Mouse (Mus musculus): ENCODE measurements around the gene Lhx8. TPM values are rescaled to one million over a fixed set of nuclear protein-coding genes. Genes with fewer than 3 reads are reported as not detected.

Gene Lhx8
- polyA plus RNA-seq, 1 experiment from 2014 or later, result 2.8 TPM

GRCm38 (mm10) chr3:154300006-154300405 lies 30.5 kb downstream of the Lhx8 start:
- Histone ChIP-seq H3K27ac (no peak overlapping the region), H3K4me3 (no peak overlapping the region), H3K36me3 (no peaks in the 10 kb centered on the region), H3K4me1 (replicated peaks) (no peaks in the 10 kb centered on the region), H3K27me3 (ENCODE audit: insufficient read depth, poor library complexity, severe bottlenecking) (no peaks in the 10 kb centered on the region), H3K9me3 (no peaks in the 10 kb centered on the region)
- DNase-seq (ENCODE audit: low spot score), result no peak
- 94% methylated on average over 9 of the region's 9 CpGs for WGBS

DNA sequence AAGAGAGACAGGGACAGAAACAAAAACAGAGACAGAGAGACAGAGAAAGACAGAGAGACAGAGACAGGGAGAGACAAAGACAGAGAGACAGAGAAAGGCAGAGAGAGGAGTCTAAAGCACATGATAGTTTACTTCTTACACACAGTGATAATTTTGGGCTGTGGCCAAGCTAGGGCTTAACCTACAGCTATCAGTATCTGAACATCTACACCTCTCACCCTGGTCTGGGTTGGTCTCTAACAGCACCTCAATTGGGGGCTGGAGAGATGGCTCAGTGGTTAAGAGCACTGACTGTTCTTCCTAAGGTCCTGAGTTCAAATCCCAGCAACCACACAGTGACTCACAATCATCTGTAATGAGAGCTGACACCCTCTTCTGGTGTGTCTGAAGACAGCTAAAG lies 32.0 kb downstream of the Lhx8 start:
- no peak overlapping the region for H3K4me3 ChIP-seq
- H3K4me1 ChIP-seq (replicated peaks), result no peaks in the 10 kb centered on the region
- H3K36me3 ChIP-seq, result no peaks in the 10 kb centered on the region
- DNase-seq (ENCODE audit: low spot score), result no peak
- no peak overlapping the region for H3K27ac ChIP-seq
- no peaks in the 10 kb centered on the region for H3K27me3 ChIP-seq (ENCODE audit: insufficient read depth, poor library complexity, severe bottlenecking)
- no peaks in the 10 kb centered on the region for H3K9me3 ChIP-seq

- DNase-seq (ENCODE audit: low spot score), result no peak
- no peaks in the 10 kb centered on the region for H3K36me3 ChIP-seq
- 72% methylated on average over 6 of the region's 6 CpGs for WGBS
- H3K27ac ChIP-seq, result no peak overlapping the region
- no peaks in the 10 kb centered on the region for H3K4me1 ChIP-seq (replicated peaks)
- no peaks in the 10 kb centered on the region for H3K9me3 ChIP-seq
- H3K27me3 ChIP-seq (ENCODE audit: insufficient read depth, poor library complexity, severe bottlenecking), result no peaks in the 10 kb centered on the region
- H3K4me3 ChIP-seq, result no peak overlapping the region
These were observed 33.0 kb downstream of the Lhx8 start for GRCm38 (mm10) chr3:154297499-154297898.

- H3K27me3 ChIP-seq (ENCODE audit: insufficient read depth, poor library complexity, severe bottlenecking), result no peaks in the 10 kb centered on the region
- H3K36me3 ChIP-seq, result no peaks in the 10 kb centered on the region
- no peak overlapping the region for H3K27ac ChIP-seq
- H3K4me1 ChIP-seq (replicated peaks), result no peaks in the 10 kb centered on the region; the same call in 1 of the 2 replicates
- DNase-seq (ENCODE audit: low spot score), result no peak
- 94% methylated on average over 17 of the region's 17 CpGs for WGBS
- H3K9me3 ChIP-seq, result no peaks in the 10 kb centered on the region
- no peak overlapping the region for H3K4me3 ChIP-seq
These were observed 35.3 kb downstream of the Lhx8 start for GRCm38 (mm10) chr3:154294924-154295834.

GRCm38 (mm10) chr3:154293839-154294490 lies 36.5 kb downstream of the Lhx8 start:
- H3K9me3 ChIP-seq, result no peaks in the 10 kb centered on the region
- no peak overlapping the region for H3K4me3 ChIP-seq
- DNase-seq (ENCODE audit: low spot score), result no peak
- H3K27ac ChIP-seq, result no peak overlapping the region
- H3K36me3 ChIP-seq, result no peaks in the 10 kb centered on the region
- 86% methylated on average over 9 of the region's 9 CpGs for WGBS
- H3K27me3 ChIP-seq (ENCODE audit: insufficient read depth, poor library complexity, severe bottlenecking), result no peaks in the 10 kb centered on the region
- H3K4me1 ChIP-seq (replicated peaks), result no peaks in the 10 kb centered on the region; the same call in 1 of the 2 replicates

GRCm38 (mm10) chr3:154292126-154292525 lies 38.3 kb downstream of the Lhx8 start:
- no peak overlapping the region for H3K27ac ChIP-seq
- H3K4me3 ChIP-seq, result no peak overlapping the region
- no peaks in the 10 kb centered on the region for H3K27me3 ChIP-seq (ENCODE audit: insufficient read depth, poor library complexity, severe bottlenecking)
- H3K4me1 ChIP-seq (replicated peaks), result no peaks in the 10 kb centered on the region; the same call in 1 of the 2 replicates
- no peaks in the 10 kb centered on the region for H3K36me3 ChIP-seq
- no peak for DNase-seq (ENCODE audit: low spot score)
- no peaks in the 10 kb centered on the region for H3K9me3 ChIP-seq
- 73% methylated on average over 5 of the region's 5 CpGs for WGBS

GRCm38 (mm10) chr3:154290351-154290750 lies 40.1 kb downstream of the Lhx8 start:
- Histone ChIP-seq H3K27ac (no peak overlapping the region), H3K9me3 (no peaks in the 10 kb centered on the region), H3K36me3 (no peaks in the 10 kb centered on the region), H3K4me1 (replicated peaks) (no peaks in the 10 kb centered on the region; the same call in 1 of the 2 replicates), H3K27me3 (ENCODE audit: insufficient read depth, poor library complexity, severe bottlenecking) (no peaks in the 10 kb centered on the region), H3K4me3 (no peak overlapping the region)
- DNase-seq (ENCODE audit: low spot score), result no peak
- WGBS, result 85% methylated on average over 2 of the region's 2 CpGs

GRCm38 (mm10) chr3:154288429-154289069 lies 41.9 kb downstream of the Lhx8 start:
- H3K4me1 ChIP-seq (replicated peaks), result no peaks in the 10 kb centered on the region; the same call in 1 of the 2 replicates
- DNase-seq (ENCODE audit: low spot score), result no peak
- no peaks in the 10 kb centered on the region for H3K27me3 ChIP-seq (ENCODE audit: insufficient read depth, poor library complexity, severe bottlenecking)
- H3K9me3 ChIP-seq, result no peaks in the 10 kb centered on the region
- H3K4me3 ChIP-seq, result no peak overlapping the region
- 91% methylated on average over 4 of the region's 4 CpGs for WGBS
- H3K36me3 ChIP-seq, result no peaks in the 10 kb centered on the region
- H3K27ac ChIP-seq, result peak overlapping the region; percentile 35; the same call in 1 of the 2 replicates

DNA sequence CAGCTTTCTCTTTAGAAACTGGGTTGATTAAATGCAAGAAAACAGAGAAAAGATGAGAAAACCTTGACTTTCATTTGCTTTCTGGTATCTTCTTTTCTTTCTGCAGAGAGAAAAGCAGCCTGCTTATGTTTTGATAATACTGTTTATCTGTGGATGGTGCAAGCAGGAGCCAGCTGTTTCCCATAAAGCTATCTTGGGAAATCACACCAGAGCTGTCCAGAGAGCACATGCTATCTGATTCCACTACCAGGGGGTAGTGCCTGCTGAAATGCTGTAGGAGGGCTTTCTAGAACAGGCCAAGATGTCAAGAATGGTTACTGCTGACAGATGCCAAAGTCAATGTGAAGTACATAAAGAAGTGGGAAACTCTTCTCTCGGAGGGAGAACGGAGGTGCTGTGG lies 43.2 kb downstream of the Lhx8 start:
- Histone ChIP-seq H3K36me3 (no peaks in the 10 kb centered on the region), H3K9me3 (no peaks in the 10 kb centered on the region), H3K27ac (no peak overlapping the region), H3K4me3 (no peak overlapping the region), H3K27me3 (ENCODE audit: insufficient read depth, poor library complexity, severe bottlenecking) (no peaks in the 10 kb centered on the region), H3K4me1 (replicated peaks) (no peaks in the 10 kb centered on the region; the same call in 1 of the 2 replicates)
- DNase-seq (ENCODE audit: low spot score), result no peak
- 71% methylated on average over 2 of the region's 2 CpGs for WGBS

DNA sequence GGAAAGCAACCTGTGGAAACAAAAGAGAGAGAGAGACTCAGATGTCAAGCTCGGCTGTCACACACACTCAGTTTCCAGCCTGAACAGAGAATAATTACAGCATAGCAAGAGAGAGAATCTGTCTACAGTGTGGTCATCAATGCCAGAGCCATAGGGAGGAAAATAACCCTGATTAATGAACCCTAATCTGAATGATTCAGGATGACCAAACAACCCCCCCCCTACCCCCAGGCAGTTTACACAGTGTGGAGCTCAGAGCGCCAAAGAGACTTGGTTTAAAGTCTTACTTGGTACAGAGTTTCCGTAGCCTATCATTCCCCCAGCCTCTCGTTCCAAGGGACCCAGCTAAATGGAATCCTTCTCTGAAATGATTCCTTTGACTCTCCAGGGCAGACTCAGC lies 45.1 kb downstream of the Lhx8 start:
- Histone ChIP-seq H3K27ac (no peak overlapping the region), H3K9me3 (no peaks in the 10 kb centered on the region), H3K27me3 (ENCODE audit: insufficient read depth, poor library complexity, severe bottlenecking) (no peaks in the 10 kb centered on the region), H3K4me3 (no peak overlapping the region), H3K36me3 (no peaks in the 10 kb centered on the region), H3K4me1 (replicated peaks) (no peaks in the 10 kb centered on the region)
- 65% methylated on average over 4 of the region's 4 CpGs for WGBS
- DNase-seq (ENCODE audit: low spot score), result no peak

- 82% methylated on average over 3 of the region's 3 CpGs for WGBS
- H3K27me3 ChIP-seq (ENCODE audit: insufficient read depth, poor library complexity, severe bottlenecking), result no peaks in the 10 kb centered on the region
- no peak for DNase-seq (ENCODE audit: low spot score)
- H3K4me1 ChIP-seq (replicated peaks), result no peaks in the 10 kb centered on the region
- no peak overlapping the region for H3K27ac ChIP-seq
- H3K36me3 ChIP-seq, result no peaks in the 10 kb centered on the region
- no peak overlapping the region for H3K4me3 ChIP-seq
- H3K9me3 ChIP-seq, result no peaks in the 10 kb centered on the region
These were observed 46.2 kb downstream of the Lhx8 start for GRCm38 (mm10) chr3:154284260-154284659.

DNA sequence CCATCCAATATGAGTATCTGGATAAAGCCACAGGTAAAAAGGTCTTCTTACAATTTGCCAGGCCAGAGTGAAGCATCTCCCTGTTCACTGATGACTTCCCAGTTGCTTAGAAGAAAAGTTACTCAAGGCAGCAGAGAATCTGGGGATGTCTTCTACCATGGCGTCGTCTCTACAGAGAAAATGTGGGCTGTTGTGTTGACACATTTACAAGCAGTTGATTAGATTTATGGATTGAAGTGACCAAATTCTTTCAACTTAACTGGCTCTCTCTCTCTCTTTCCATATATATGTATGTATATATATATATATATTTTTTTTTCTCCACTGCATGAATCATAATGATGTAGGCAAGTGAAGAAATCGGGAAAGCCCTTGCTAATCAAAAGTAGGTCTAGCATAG lies 55.8 kb downstream of the Lhx8 start:
- Histone ChIP-seq H3K27me3 (ENCODE audit: insufficient read depth, poor library complexity, severe bottlenecking) (no peaks in the 10 kb centered on the region), H3K36me3 (no peaks in the 10 kb centered on the region), H3K4me3 (no peak overlapping the region), H3K4me1 (replicated peaks) (peaks cover 3% of the 10 kb centered on the region), H3K9me3 (no peaks in the 10 kb centered on the region), H3K27ac (no peak overlapping the region)
- no peak for DNase-seq (ENCODE audit: low spot score)
- 95% methylated on average over 3 of the region's 3 CpGs for WGBS
